Mouse (Mus musculus) embryonic fibroblast, embryonic 13.5 days (primary cell): ENCODE results near the gene Cpne6.

Experiments
- CTCF ChIP-seq: IDR thresholded peaks from 2 replicates; pipeline ENCODE4 v1.5.1; 2011; ENCODE audit warnings: mild to moderate bottlenecking, control low read depth, low read length, moderate library complexity, borderline replicate concordance; ENCODE audit not compliant: insufficient read depth
- POLR2A ChIP-seq: IDR thresholded peaks from 2 replicates; pipeline ENCODE4 v1.6.1; 2011; ENCODE audit warnings: low read depth, mild to moderate bottlenecking, control low read depth, low read length, moderate library complexity

DNA sequence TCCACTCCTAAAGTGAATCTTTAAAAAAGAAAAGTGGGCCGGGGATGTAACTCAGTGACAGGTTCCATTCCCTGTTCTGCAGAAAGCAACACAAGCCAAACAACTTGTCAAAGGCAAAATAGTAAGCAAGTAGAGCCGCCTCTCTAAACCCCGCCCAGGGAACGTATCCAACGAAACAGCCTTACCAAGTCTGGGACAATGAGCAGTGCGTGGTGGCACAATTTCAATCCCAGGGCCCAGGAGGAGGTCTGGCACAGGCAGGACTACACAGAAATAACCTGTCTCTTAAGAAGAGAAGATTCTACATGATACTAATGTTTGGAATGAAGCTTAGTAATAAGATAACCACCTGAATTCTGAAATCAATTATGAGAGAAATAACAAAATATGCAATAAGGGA, 39.9 kb downstream of the Cpne6 start:
- TF ChIP-seq CTCF (no peak), POLR2A (no peak)
